Mouse (Mus musculus): ENCODE data around the gene Zdhhc20. TPM values are rescaled to one million over a fixed set of nuclear protein-coding genes. Genes with fewer than 3 reads are reported as not detected.
"Not testable (repeated sequence)": the region's sequence is repeated elsewhere in the genome, so short reads cannot be mapped to it uniquely, and the experiment has no call there.

Gene Zdhhc20
- polyA plus RNA-seq, 1 experiment from 2014 or later = 61.6 TPM

- no peak overlapping the region for H3K4me3 ChIP-seq (replicated peaks)
- no peak for ATAC-seq
These were observed 21.2 kb upstream of the Zdhhc20 start for GRCm38 (mm10) chr14:57911316-57911715.

GRCm38 (mm10) chr14:57910501-57911068, 20.5 kb upstream of the Zdhhc20 start:
- Histone ChIP-seq H3K4me2 (replicated peaks) (peak overlapping the region; percentile 64), H3K36me3 (no peaks in the 10 kb centered on the region), H3K9me3 (no peaks in the 10 kb centered on the region), H3K27me3 (replicated peaks) (no peaks in the 10 kb centered on the region), H3K4me3 (replicated peaks) (peak overlapping the region; percentile 26), H3K4me1 (replicated peaks) (no peaks in the 10 kb centered on the region), H3K27ac (no peak overlapping the region), H3K9ac (peak overlapping the region; percentile 48)
- WGBS = 20% methylated on average over 26 of the region's 26 CpGs
- ATAC-seq = peak; percentile 97

More at GRCm38 (mm10) chr14:57911316-57911715, 21.2 kb upstream of the Zdhhc20 start:
- no peaks in the 10 kb centered on the region for H3K36me3 ChIP-seq
- H3K4me1 ChIP-seq (replicated peaks) = no peaks in the 10 kb centered on the region
- no peak overlapping the region for H3K9ac ChIP-seq
- H3K4me2 ChIP-seq (replicated peaks) = no peak overlapping the region
- no peak overlapping the region for H3K27ac ChIP-seq
- H3K9me3 ChIP-seq = no peaks in the 10 kb centered on the region
- 77% methylated on average over 4 of the region's 4 CpGs for WGBS
- no peaks in the 10 kb centered on the region for H3K27me3 ChIP-seq (replicated peaks)

- H3K27ac ChIP-seq = no peak overlapping the region
- no peaks in the 10 kb centered on the region for H3K36me3 ChIP-seq
- no peaks in the 10 kb centered on the region for H3K27me3 ChIP-seq (replicated peaks)
- no peak overlapping the region for H3K4me3 ChIP-seq (replicated peaks)
- 88% methylated on average over 5 of the region's 5 CpGs for WGBS
- H3K4me2 ChIP-seq (replicated peaks) = no peak overlapping the region
- H3K4me1 ChIP-seq (replicated peaks) = no peaks in the 10 kb centered on the region
- H3K9me3 ChIP-seq = no peaks in the 10 kb centered on the region
- no peak overlapping the region for H3K9ac ChIP-seq
- ATAC-seq = no peak
These were observed 19.2 kb upstream of the Zdhhc20 start for GRCm38 (mm10) chr14:57909297-57909696.

DNA sequence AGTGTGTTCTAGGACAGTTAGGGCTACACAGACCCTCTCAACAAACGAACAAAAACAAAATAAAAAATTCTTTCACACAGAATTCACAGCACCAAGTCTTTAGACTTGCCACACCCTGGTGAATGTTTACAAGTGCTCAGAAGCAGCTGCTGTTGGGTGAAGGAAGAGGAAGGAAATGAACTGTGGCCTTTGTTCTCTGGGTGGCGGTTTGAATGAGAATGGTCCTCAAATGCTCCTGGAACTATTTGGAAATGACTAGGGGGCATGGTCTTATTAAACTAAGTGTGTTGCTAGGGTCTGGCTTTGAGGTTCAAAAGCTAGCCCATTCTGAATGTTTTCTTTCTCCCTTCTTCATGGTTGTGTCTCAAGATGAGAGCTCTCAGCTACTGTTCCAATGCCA, 18.4 kb upstream of the Zdhhc20 start:
- ATAC-seq = 0 out of 2 replicates have a peak, but pooled peaks have one; percentile 41
- Histone ChIP-seq H3K4me1 (replicated peaks) (no peaks in the 10 kb centered on the region), H3K4me2 (replicated peaks) (no peak overlapping the region), H3K36me3 (no peaks in the 10 kb centered on the region), H3K4me3 (replicated peaks) (no peak overlapping the region), H3K27me3 (replicated peaks) (no peaks in the 10 kb centered on the region), H3K9me3 (no peaks in the 10 kb centered on the region), H3K9ac (no peak overlapping the region), H3K27ac (no peak overlapping the region)
- 56% methylated on average over 2 of the region's 2 CpGs for WGBS

- 76% methylated on average over 1 of the region's 1 CpGs for whole genome bisulfite sequencing
- Histone ChIP-seq H3K27me3 (replicated peaks) (no peaks in the 10 kb centered on the region), H3K4me2 (replicated peaks) (no peak overlapping the region), H3K36me3 (no peaks in the 10 kb centered on the region), H3K27ac (no peak overlapping the region), H3K9me3 (no peaks in the 10 kb centered on the region), H3K9ac (no peak overlapping the region), H3K4me1 (replicated peaks) (no peaks in the 10 kb centered on the region), H3K4me3 (replicated peaks) (no peak overlapping the region)
- ATAC-seq = no peak
These were observed 11.9 kb upstream of the Zdhhc20 start for GRCm38 (mm10) chr14:57901998-57902397.

DNA sequence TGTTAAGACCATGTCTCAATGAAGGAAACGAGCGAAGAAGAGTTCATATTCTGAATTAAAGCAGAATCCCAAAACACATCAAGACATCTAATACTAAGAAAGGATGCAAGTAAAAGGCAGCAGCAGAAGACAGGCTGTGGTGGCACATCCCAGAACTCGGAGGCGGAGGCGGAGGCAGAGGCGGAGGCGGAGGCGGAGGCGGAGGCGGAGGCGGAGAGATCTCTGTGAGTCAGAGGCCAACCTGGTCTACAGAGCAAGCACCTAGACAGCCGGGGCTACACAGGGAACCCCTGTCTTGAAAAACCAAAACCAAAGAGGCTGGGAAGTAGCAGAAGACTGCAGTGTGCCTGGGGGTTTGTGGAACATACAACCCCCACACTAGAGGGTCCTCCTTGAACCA, 6.8 kb upstream of the Zdhhc20 start:
- Histone ChIP-seq H3K27me3 (replicated peaks) (no peaks in the 10 kb centered on the region), H3K27ac (no peak overlapping the region), H3K9me3 (no peaks in the 10 kb centered on the region), H3K4me1 (replicated peaks) (no peaks in the 10 kb centered on the region), H3K4me2 (replicated peaks) (no peak overlapping the region), H3K9ac (no peak overlapping the region), H3K36me3 (no peaks in the 10 kb centered on the region), H3K4me3 (replicated peaks) (no peak overlapping the region)
- no peak for ATAC-seq
- WGBS = 97% methylated on average over 12 of the region's 12 CpGs

DNA sequence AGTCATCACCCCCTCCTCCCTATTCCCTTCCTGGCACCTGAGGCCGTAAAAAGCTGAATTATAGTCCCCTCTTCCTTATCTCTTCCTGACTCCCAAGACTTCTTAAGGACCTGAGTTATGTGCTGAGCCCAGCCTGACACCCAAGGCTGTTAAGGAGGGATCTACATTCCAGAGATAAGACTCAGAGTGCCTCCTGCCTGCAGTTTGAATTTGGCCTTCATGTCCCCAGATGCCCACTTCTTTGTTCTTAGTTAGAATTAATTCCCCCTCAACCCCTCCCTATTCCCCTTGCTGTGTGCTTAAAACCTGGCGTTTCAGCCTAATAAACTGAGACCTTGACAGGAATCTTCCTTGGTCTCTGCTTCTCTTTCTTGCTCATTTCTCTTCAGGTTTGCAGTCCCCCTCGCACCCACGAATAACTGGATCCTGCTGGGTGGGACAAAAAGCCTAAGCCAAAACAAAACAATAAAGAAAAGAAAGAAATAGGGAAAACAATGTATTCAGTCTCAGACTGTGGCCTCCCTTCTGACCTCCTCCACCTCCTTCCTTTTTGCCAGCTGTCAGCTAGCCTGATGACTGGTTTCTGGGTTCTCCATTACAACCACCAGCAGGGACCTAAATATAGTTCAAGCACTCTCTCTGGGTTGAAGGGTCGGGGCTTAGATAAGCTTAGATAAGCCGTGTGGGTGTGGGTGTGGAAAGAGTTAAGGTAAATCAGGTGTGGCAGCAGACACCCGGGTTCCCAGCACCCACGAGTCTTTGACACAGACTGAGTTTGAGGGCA, 6.2 kb upstream of the Zdhhc20 start:
- WGBS = 68% methylated on average over 8 of the region's 8 CpGs
- not testable (repeated sequence) for H3K4me3 ChIP-seq (replicated peaks); H3K4me2 ChIP-seq (replicated peaks); H3K27ac ChIP-seq; H3K36me3 ChIP-seq; H3K9ac ChIP-seq; H3K27me3 ChIP-seq (replicated peaks); H3K4me1 ChIP-seq (replicated peaks); ATAC-seq; H3K9me3 ChIP-seq

DNA sequence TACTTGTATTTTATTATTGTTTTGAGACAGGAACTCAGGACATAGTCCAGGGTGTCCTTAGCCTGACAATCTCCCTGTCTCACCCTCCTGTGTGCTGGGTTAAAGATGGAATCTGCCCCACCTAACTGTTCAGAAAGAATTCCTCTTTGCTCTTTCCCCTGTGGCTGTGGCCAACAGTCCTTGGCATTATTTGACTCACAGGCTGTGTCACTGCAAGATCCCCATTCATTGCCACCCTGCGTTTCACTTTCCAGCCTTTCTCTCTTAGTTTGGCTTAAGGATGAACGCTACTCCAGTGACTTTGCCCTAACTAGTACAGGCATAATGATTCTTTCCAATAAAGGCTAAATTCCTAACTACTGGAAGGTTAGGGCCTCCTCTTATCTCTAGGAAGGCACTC, 4.3 kb upstream of the Zdhhc20 start:
- WGBS = 82% methylated on average over 2 of the region's 2 CpGs
- Histone ChIP-seq H3K4me1 (replicated peaks) (no peaks in the 10 kb centered on the region), H3K4me3 (replicated peaks) (no peak overlapping the region), H3K4me2 (replicated peaks) (no peak overlapping the region), H3K27me3 (replicated peaks) (no peaks in the 10 kb centered on the region), H3K9me3 (no peaks in the 10 kb centered on the region), H3K27ac (no peak overlapping the region), H3K36me3 (no peaks in the 10 kb centered on the region), H3K9ac (no peak overlapping the region)
- ATAC-seq = no peak

DNA sequence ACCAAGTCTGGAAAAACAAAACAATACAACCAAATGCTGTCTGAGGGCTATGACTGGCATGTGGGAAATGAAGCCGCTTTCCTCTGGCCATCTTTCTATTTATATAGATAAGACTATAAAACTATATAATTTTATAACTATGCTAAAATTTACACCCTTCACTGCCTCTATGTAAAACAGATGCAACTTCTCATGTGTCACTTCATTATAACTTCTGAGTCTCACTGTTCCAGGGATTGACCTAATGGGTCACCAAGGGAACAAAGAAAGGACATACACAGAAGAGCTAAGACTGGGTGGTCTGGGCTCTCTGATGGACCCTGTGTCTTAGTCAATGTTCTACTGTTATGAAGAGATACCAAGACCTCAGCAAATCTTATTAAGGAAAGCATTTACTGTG, 2.9 kb upstream of the Zdhhc20 start:
- no peak overlapping the region for H3K4me3 ChIP-seq (replicated peaks)
- no peak for ATAC-seq
- no peaks in the 10 kb centered on the region for H3K36me3 ChIP-seq
- no peak overlapping the region for H3K9ac ChIP-seq
- WGBS = 92% methylated on average over 1 of the region's 1 CpGs
- H3K4me1 ChIP-seq (replicated peaks) = peaks cover 3% of the 10 kb centered on the region; the same call in 1 of the 2 replicates
- H3K4me2 ChIP-seq (replicated peaks) = no peak overlapping the region
- H3K27ac ChIP-seq = no peak overlapping the region
- no peaks in the 10 kb centered on the region for H3K27me3 ChIP-seq (replicated peaks)
- H3K9me3 ChIP-seq = no peaks in the 10 kb centered on the region

- peak overlapping the region; percentile 89 for H3K4me3 ChIP-seq (replicated peaks)
- no peaks in the 10 kb centered on the region for H3K36me3 ChIP-seq
- 0% methylated on average over 31 of the region's 37 CpGs for WGBS
- H3K27me3 ChIP-seq (replicated peaks) = no peaks in the 10 kb centered on the region
- peaks cover 6% of the 10 kb centered on the region; the same call in 1 of the 2 replicates for H3K4me1 ChIP-seq (replicated peaks)
- H3K4me2 ChIP-seq (replicated peaks) = peak overlapping the region; percentile 66
- H3K27ac ChIP-seq = peak overlapping the region; percentile 86
- no peaks in the 10 kb centered on the region for H3K9me3 ChIP-seq
- peak overlapping the region; percentile 92 for H3K9ac ChIP-seq
- ATAC-seq = peak; percentile 48
These were observed 500 bp downstream of the Zdhhc20 start for GRCm38 (mm10) chr14:57889541-57890010.

DNA sequence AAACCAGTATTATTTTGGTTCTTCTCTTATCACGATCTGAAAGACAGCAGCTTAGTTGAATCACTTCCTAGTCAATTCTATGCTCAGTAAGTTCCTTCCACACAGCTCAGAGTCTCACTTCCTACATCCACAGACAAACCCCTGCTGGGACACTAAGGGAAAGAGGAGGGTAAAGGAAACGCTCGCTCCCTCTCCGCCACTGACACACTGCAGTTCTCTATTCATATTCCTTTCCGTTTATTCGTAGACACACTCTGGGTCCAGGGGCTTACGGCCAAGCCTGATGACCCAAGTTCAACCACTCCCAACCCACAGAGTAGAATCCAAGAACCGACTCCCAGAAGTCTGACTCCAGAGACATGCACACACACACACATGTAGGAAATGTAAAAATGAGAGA, 2.9 kb downstream of the Zdhhc20 start:
- peak overlapping the region; percentile 3; the same call in 1 of the 2 replicates for H3K27ac ChIP-seq
- H3K4me2 ChIP-seq (replicated peaks) = no peak overlapping the region
- no peak overlapping the region for H3K9ac ChIP-seq
- peaks cover 15% of the 10 kb centered on the region for H3K4me1 ChIP-seq (replicated peaks)
- 73% methylated on average over 8 of the region's 8 CpGs for WGBS
- H3K4me3 ChIP-seq (replicated peaks) = no peak overlapping the region
- no peaks in the 10 kb centered on the region for H3K9me3 ChIP-seq
- ATAC-seq = no peak
- no peaks in the 10 kb centered on the region for H3K36me3 ChIP-seq
- H3K27me3 ChIP-seq (replicated peaks) = no peaks in the 10 kb centered on the region

DNA sequence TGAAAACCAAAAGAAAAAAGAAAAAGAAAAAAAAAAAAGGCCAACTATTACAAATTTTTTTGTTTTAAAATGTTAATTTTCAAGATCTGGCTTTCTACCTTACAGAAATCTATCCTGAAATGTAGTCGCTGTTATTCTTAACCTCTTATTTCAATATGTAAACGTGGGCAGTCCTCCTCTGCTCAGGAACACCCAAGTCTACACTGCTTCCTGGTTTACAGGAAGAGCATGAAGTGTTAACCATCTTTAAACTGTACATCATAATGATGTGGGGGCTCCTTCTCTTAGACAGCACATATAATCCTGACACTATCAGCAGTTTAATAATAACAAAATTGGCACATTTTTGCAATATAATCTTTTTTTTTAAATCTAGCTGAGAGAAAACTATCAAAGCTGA, 4.0 kb downstream of the Zdhhc20 start:
- Histone ChIP-seq H3K9ac (no peak overlapping the region), H3K9me3 (no peaks in the 10 kb centered on the region), H3K36me3 (no peaks in the 10 kb centered on the region), H3K27me3 (replicated peaks) (no peaks in the 10 kb centered on the region), H3K4me2 (replicated peaks) (no peak overlapping the region), H3K4me1 (replicated peaks) (peaks cover 21% of the 10 kb centered on the region), H3K27ac (no peak overlapping the region), H3K4me3 (replicated peaks) (no peak overlapping the region)
- WGBS = 76% methylated on average over 2 of the region's 2 CpGs
- no peak for ATAC-seq

GRCm38 (mm10) chr14:57883341-57883740, 6.7 kb downstream of the Zdhhc20 start:
- H3K36me3 ChIP-seq = no peaks in the 10 kb centered on the region
- H3K9ac ChIP-seq = no peak overlapping the region
- peaks cover 21% of the 10 kb centered on the region for H3K4me1 ChIP-seq (replicated peaks)
- peak overlapping the region; percentile 77; the same call in 1 of the 2 replicates for H3K27ac ChIP-seq
- 73% methylated on average over 3 of the region's 3 CpGs for WGBS
- no peak overlapping the region for H3K4me3 ChIP-seq (replicated peaks)
- H3K27me3 ChIP-seq (replicated peaks) = no peaks in the 10 kb centered on the region
- no peak overlapping the region for H3K4me2 ChIP-seq (replicated peaks)
- ATAC-seq = peak; percentile 81
- H3K9me3 ChIP-seq = no peaks in the 10 kb centered on the region

Measured in intestine, embryonic 15.5 days (tissue).